Mouse (Mus musculus): ENCODE results near the gene Fopnl. TPM values are rescaled to one million over a fixed set of nuclear protein-coding genes. Genes with fewer than 3 reads are reported as not detected.

The Fopnl gene
- total RNA-seq (2015) (70.0 and 77.0 TPM in 2 replicates), total RNA-seq (2017) (31.8 and 39.4 TPM in 2 replicates)

DNA sequence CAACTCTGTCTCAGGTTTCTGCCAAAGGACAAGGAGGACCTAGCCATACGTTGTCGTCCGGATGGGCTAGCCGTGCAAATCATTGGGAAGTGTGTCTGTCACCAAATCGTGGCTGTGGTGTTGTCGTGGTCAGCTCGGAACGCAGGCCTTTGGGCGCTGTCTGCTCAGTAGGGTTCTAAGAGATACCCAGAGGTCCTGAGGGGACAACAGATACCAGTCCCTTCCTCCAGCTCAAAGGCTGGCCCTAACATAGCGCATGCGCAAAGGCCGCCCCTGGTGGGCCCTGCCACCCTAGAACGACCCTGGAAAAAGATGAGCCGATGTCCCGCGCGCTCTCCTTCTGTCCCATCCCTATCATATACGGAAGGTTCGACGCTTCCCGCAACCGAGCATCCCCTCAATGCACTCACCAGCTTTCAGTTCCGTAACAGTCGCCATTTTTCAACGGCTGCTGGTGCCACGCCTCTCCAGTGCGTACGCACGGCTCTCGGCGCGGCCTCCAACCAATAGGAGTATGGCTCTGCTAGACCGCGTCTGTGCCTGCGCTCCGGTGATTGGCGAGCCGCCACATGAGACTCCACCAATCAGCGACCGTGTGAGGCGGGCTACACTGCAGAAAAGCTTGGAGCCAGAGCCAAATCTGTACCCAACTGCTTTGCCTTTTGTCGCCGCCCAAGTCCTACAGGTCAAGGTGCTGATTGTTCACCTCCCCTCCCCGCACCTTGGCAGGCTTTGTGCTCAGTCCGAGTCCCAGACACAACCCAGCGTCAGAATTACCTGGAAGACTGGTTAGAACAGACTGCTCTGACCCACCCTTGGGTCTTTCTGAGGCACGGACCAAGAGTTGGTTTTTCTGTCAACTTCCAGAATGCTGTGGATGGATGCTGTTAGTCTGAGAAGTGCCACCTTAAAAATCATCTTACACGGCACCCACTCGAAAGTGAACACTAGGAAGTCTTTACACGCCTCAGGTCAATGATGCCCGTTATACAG is at the start of gene Fopnl:
Gene Fopnl, minus strand, starts transcription at position 522 of the 993 bp plus-strand sequence.
- ATAC-seq (ENCODE audit: poor library complexity, severe bottlenecking): peak; percentile 99

DNA sequence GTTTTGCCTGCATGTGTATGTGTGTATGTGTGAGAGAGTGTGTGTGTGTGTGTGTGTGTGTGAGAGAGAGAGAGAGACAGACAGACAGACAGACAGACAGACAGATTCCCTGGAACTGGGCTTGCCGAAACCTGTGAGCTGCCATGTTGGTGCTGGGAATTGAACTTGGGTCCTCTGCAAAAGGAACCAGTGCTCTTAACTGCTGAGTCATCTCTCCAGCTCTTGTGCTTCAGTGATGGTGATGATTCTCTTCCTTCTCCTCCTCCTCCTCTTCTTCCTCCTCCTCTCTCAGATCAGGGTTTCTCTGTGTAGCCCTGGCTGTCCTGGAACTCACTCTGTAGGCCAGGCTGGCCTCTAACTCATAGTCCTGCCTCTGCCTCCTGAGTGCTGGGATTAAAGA is 48.8 kb upstream of the Fopnl start:
- no peak for ATAC-seq (ENCODE audit: poor library complexity, severe bottlenecking)

DNA sequence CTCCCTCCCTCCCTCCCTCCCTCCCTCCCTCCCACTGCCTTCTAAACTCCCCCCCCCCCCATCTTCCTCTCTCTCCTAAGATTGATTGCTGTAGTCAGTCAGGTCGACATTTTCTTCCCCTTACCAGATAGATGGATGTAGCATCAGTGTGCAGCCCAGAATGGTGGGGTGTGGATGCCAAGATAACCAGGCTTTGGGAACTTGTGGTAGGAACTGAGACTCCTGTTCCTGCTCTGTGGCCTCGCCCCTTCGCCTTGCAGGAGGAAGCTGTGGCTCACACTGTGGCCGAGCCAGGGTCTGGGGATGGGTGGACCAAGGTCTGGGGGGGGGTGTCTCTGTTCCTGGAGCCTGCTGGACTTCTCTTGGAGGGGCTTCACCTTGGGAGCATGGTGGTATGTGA is 48.3 kb upstream of the Fopnl start:
- peak; percentile 65 for ATAC-seq (ENCODE audit: poor library complexity, severe bottlenecking)

DNA sequence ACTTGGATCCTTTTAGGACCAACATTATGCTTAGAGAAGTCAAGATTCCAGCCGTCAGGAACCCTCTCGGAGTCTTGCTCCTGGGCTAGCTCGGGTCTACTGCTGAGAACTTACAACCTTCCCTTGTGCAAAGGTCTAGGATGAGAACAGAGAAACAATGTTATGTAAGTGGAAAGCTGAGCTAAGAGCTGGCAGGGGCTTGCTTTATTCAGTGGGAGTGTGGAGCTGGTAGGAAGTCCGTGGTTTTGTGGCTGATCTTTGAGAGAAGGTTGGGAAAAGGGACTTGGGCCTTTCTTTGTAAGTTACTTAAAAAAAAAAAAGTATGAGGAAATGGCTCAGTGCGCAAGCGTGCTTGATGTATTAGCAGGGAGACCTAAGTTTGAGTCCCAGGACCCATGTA is 46.9 kb upstream of the Fopnl start:
- ATAC-seq (ENCODE audit: poor library complexity, severe bottlenecking): no peak

DNA sequence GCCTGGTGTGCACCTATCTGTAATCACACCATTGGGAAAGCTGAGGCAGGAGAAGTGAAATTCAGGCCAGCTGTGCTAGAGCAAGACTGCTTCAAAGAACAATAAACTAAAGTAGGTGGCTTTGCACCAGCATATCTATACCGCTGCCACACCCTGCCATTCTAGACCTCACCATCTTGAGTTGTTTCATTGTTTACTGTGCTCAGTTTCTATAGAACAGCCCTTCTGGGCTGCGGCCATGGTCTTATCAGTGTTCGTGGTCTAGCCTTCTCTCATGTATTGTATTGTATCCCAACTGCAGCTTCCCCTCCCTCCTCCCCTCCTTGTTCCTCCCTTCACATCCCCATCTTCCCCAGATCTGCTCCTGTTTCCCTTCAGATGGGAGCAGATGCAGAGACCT is 46.3 kb upstream of the Fopnl start:
- ATAC-seq (ENCODE audit: poor library complexity, severe bottlenecking): no peak

DNA sequence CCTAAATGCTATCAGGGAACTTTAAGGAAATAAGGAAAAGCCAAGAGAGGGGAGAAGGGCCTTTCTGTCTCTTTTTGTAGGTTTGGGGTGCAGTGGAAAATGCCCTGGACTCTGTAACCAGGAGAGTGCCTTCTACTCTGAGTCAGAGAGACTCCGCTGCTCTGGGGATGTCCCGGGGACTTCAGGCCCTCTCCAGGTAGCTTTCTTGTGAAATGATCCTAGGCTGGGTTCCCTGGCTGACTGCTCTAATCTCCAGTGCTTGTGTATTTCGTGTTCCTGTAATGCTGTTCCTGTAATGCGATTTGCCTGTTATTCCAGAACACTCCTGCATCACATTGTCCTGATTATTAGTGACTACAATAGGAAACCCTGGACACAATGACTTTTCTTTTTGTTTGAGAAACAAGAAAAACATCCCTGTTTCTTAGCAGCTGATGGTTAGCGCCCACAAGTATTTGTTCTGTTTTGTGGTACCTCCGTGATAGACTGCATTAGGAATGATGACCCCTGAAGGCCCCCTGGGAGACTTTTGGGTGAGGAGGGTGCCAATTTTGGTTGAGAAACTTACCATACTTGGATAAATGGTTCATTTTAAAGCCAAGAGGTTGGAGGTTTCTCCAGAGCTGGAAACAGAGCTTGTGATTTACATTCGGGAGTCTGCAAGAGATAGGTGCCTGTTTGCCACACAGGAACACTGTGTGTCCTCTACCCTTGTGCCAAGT is 45.1 kb upstream of the Fopnl start:
- 0 out of 2 replicates have a peak, but pooled peaks have one; percentile 7 for ATAC-seq (ENCODE audit: poor library complexity, severe bottlenecking)

DNA sequence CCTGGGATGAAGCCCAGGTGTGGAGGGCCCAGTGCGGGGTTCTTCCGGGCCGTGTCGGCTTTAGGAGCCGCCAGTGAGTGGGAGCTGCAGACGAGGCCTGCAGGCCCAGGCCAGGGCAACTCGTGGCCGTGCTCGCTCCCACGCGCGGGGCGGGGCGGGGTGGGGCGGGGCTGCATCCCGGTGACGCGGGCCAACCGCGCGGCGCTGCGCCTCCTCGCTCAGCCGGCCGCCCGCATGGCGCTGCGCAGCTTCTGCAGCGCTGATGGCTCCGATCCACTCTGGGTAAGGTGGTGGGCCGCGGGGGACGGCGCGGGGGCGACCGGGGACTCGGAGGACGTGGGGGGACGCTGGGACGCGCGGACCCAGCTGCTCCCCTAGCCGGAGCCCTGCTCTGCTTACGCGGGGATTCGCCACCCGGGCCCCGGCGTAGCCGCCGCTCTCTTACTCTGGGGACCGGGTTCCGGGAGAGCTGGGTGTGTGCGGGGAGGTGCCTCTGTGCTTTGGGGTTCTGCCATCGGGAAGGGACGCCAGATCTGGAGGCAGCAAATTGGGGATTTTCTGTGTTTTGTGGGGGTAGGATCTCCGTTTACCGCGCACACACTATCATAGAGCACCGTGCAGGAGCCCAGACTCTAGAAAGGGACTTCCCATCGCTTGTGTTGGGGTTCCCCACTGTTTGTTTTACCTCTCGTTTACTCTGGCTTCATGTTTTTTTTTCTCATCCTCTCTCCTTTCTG is 44.3 kb upstream of the Fopnl start, which contains the start of gene Abcc1:
Gene Abcc1, plus strand, starts transcription at position 197 of the 737 bp plus-strand sequence.
- ATAC-seq (ENCODE audit: poor library complexity, severe bottlenecking): peak; percentile 78

DNA sequence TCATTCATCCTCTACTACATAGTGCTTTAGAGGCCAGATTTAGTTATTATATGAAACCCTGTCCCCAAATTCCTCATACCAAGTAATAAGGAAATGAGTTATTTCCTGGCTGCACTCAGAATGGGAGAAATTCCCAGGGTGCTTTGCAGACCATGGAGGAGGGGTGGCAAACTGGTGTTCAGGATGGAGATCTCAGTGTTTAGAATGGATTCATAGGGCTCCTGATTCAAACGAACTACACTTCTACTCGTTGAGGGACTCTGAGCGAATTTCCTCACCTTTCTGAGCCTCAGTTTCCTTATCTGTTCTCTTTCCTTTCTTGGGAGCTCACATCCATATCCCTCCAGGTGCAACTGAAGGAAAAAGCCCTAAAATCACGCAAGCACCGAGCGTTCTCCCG is 43.7 kb upstream of the Fopnl start:
- no peak for ATAC-seq (ENCODE audit: poor library complexity, severe bottlenecking)

DNA sequence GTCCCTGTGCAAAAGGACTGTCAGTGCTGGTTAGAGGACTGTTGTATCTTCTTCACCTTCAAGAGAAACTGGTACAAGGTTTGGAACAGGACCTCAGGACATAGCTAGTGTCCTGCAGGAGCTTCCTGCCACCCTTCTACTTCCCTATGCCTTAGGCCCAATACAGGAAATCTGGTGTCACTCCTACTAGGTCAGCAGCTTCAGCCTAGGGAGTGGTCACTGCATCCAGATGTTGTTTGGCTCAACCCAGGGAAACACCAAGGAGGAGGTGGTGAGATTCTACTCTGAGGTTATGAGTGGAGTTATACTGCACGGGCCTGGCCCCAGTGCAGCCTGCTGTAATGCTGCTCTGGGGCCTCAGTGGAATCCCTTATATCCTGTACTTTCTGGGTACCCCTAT is 41.3 kb upstream of the Fopnl start:
- ATAC-seq (ENCODE audit: poor library complexity, severe bottlenecking): no peak

DNA sequence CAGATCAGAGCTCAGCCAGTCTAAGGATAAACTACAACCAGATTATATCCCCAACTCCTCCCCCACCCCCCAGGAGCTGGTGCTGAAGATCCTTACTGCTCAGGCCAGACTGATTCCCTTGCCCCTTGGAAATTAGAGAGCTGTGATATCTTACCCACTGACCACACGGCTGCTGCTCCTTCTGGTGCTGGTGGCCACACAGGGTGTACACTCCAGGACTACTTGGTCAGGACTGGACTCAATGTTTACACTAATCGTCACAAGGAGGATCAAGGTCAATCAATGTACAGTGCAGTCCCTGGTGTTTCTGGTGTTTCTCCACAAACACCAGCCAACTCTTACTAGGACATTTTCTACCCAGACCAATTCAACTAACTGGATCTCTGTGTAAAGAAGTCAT is 40.7 kb upstream of the Fopnl start:
- no peak for ATAC-seq (ENCODE audit: poor library complexity, severe bottlenecking)

DNA sequence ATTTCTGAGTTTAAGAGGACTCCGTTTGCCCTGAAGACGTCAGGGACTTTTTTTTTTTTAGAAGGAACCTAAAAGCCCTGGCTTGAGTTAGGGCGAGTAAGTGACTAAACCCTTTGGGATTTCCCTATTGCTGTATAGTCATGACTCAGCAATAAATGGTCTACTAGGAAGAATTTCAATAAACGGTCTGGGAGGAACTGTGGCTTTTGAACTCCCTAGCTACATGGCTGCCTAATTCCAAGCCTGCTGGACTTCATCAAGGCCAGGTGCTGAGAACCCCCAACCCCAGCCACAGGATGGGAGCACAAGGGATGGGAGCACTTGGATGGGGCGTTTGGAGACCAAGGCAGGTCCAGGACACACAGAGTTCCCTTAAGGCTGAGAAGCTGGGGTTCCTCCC is 35.5 kb upstream of the Fopnl start:
- ATAC-seq (ENCODE audit: poor library complexity, severe bottlenecking): peak; percentile 34

DNA sequence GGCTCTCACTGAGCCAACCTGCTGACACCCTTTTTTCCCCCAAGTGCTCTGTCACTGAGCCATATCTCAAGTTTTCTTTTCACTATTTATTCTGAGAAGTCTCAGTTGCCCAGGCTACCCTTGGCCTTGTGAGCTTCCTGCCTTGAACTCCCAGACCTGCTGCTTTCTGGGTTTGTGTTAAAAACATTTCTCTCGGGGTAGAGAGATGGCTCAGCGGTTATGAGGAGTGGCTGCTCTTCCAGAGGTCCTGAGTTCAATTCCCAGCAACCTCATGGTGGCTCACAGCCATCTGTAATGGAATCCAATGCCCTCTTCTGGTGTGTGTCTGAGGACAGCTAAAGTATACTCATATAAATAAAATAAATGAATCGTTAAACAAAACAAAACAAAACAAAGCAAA is 35.0 kb upstream of the Fopnl start:
- no peak for ATAC-seq (ENCODE audit: poor library complexity, severe bottlenecking)

DNA sequence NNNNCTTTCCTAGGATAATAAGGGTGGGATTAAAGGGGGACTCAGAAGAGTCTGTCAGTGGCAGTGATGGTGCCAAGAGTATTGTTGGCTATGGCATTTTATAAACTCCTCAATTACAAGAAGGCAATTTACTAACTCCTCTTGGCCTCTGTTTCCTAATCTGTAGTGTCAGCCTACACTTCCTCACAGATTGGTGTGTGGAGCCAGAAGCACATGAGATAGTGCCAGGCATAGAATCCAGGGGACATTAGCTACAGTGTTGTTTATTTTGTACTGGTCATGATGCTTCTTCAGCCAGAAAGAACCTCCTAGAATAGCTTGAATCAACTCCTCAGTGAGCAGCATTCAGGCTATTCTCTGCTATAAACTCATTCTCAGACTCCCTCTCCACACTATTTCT is 34.4 kb upstream of the Fopnl start:
- ATAC-seq (ENCODE audit: poor library complexity, severe bottlenecking): no peak

DNA sequence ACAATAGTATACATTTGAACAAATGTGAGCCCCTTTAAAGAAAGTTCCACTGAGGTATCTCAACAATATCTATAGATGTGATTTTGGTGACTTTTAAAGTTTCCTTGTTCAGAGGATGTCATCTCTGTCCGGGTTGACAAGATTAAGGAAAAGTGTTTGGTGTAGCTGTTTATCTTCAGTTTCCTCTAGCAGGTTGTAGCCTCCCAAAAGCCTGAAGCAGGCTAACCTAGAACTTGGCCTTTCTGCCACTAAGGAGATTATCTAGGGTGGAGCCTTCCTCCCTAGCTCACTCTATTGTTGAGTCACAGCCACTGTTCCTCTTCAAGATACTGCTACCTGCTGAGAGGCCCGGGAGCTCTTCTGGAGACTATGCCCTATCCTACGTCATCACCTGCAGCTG is 27.8 kb upstream of the Fopnl start:
- ATAC-seq (ENCODE audit: poor library complexity, severe bottlenecking): no peak

DNA sequence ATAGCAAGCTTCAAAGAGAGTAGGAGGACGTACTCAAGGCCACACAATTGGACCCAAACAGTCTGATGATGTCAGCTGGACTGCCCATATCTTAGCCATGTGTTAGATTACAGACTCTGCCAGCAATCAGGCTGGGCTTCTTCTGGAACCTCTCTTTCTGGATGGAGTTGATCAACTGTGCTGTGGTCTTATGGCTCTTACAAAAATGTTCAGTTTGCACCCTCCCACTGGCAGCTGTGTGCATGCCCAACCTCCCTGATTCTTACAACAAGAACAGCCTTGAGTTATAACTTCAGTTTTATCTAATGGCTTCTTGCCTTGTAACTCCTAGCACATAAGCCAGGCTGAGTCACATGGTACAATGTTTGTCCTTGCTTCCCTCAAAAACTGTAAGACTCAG is 11.0 kb upstream of the Fopnl start:
- no peak for ATAC-seq (ENCODE audit: poor library complexity, severe bottlenecking)

DNA sequence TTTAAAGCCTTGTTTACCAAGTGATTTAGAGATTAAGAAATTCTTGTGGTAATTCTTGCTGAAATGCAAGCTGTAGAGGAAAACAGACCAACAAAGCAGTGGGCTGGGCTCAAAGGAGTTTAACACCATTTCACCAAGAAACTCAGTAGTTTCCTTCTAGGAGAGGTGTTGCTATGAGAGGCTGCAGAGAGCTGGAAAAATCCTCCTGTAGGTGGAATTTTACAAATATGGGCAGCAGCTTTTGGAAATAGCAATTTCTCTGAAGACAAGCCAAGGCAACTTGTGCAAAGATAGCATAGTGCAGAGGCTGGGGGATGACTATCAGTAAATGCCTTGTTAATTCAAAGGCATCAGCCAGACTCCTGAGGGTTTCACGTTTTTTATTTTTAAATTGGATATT is 3.3 kb upstream of the Fopnl start:
- no peak for ATAC-seq (ENCODE audit: poor library complexity, severe bottlenecking)

DNA sequence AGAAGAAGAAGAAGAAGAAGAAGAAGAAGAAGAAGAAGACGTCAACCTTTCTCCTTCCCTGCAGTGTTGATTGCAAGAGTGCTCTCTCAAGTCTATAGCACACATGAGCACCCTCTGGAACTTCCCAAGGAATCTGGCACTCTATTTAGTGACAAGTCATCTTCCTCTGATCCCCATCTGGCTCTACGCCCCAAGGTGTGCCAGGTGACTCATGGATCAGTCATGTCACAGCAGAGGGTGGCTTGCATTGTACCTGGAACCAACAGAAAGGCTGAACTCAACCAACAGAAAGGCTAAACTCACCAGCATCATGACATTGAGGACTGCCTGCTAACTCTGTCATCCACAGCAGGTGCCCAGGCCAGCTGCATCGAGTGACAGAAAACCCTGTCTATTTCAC is 2.5 kb upstream of the Fopnl start:
- no peak for ATAC-seq (ENCODE audit: poor library complexity, severe bottlenecking)

DNA sequence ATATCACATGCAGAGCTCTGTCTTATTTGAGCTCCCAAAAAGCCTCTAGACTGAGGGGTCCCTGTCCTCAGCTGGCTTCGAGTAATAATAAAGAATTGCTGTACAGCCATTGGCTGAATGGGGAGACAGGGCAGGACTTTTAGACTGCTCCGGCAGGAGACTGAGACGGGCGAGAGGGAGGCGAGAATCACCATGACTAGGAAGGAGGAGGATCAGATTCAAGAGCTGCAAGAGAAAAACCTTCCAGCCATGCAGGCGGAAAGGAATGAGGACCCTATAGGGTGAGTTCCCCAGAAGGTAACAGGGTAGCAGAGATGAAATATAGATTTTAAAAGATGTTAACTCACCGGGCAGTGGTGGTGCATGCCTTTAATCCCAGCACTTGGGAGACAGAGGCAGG is 4.3 kb downstream of the Fopnl start:
- ATAC-seq (ENCODE audit: poor library complexity, severe bottlenecking): no peak

DNA sequence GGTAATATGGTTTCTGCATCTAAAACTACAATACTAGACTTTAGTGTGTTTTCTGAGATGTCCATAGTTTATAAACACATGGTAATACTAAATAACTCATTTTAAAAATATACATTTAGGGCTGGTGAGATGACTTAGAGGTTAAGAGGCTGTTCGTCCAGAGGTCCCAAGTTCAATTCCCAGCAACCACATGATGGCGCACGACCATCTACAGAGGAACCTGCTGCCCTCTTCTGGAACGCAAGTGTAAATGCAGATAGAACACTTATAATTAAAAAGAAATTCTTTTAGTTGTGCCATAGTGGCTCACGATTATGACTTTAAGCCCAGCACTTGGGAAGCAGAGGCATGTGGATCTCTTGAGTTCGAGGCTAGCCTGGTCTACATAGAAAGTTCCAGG is 5.8 kb downstream of the Fopnl start:
- ATAC-seq (ENCODE audit: poor library complexity, severe bottlenecking): peak; percentile 66

DNA sequence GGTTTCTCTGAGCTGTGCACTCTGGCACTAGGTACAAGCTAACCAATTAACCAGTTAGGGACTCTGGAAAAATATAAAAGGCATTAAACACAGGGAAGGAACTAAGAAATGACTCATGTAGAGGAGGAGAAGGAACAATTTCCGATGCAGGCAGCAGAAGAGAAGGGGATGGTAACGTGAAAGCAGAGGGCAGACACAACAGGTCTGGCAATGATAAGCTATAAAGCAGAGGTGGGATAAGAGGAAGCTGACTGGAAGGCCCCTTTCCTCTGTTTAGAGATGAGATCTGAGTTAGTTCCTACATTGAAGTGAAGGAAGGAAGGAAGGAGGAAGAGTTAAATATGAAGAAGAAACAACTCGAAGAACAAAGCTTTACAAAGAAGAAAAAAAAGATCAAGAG is 7.4 kb downstream of the Fopnl start:
- no peak for ATAC-seq (ENCODE audit: poor library complexity, severe bottlenecking)

All from megakaryocyte, adult 5-6 weeks (primary cell).